Mouse (Mus musculus): ENCODE data around the gene Qrsl1. TPM values are rescaled to one million over a fixed set of nuclear protein-coding genes. Genes with fewer than 3 reads are reported as not detected.

The Qrsl1 gene
- polyA plus RNA-seq, 1 experiment from 2014 or later, result 23.5 TPM

DNA sequence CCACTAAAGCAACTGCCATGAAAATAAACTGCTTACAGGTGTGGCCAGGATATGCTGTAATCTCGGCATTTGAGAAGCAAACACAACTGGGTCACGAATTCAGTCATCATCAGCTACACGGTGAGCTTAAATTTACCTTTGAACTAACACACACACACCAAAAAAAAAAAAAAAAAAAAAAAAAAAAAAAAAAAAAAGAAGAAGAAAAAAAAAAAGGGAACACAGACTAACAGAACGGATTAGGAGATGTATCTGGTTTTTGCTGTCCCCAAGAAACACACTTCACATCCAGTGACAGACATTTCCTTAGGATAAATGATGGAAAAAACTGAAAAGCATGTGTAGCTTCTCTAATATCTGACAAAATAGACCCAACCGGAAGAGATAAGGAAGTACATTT is 49.6 kb downstream of the Qrsl1 start:
- no peak overlapping the region for H3K4me2 ChIP-seq
- H3K4me3 ChIP-seq, result no peak overlapping the region
- no peak overlapping the region for H3K27ac ChIP-seq
- WGBS, result 90% methylated on average over 5 of the region's 5 CpGs
- H3K4me1 ChIP-seq, result no peaks in the 10 kb centered on the region
- H3K27me3 ChIP-seq (replicated peaks), result no peaks in the 10 kb centered on the region
- H3K9me3 ChIP-seq, result no peaks in the 10 kb centered on the region
- no peak overlapping the region for H3K9ac ChIP-seq
- no peaks in the 10 kb centered on the region for H3K36me3 ChIP-seq (replicated peaks)
- ATAC-seq (replicated peaks), result no peak

GRCm38 (mm10) chr10:43849478-43849877 is 52.1 kb downstream of the Qrsl1 start:
- Histone ChIP-seq H3K36me3 (replicated peaks) (no peaks in the 10 kb centered on the region), H3K9ac (no peak overlapping the region), H3K4me1 (no peaks in the 10 kb centered on the region), H3K27ac (no peak overlapping the region), H3K4me3 (no peak overlapping the region), H3K4me2 (no peak overlapping the region), H3K27me3 (replicated peaks) (no peaks in the 10 kb centered on the region), H3K9me3 (no peaks in the 10 kb centered on the region)
- 85% methylated on average over 3 of the region's 3 CpGs for WGBS
- no peak for ATAC-seq (replicated peaks)

- H3K36me3 ChIP-seq (replicated peaks), result no peaks in the 10 kb centered on the region
- H3K27me3 ChIP-seq (replicated peaks), result no peaks in the 10 kb centered on the region
- H3K4me1 ChIP-seq, result no peaks in the 10 kb centered on the region
- WGBS, result 68% methylated on average over 2 of the region's 2 CpGs
- H3K4me3 ChIP-seq, result no peak overlapping the region
- no peak overlapping the region for H3K9ac ChIP-seq
- no peak overlapping the region for H3K27ac ChIP-seq
- H3K4me2 ChIP-seq, result no peak overlapping the region
- no peak for ATAC-seq (replicated peaks)
- no peaks in the 10 kb centered on the region for H3K9me3 ChIP-seq
Measured at GRCm38 (mm10) chr10:43846141-43846622, 55.4 kb downstream of the Qrsl1 start.

- 45% methylated on average over 3 of the region's 3 CpGs for WGBS
- H3K4me2 ChIP-seq, result no peak overlapping the region
- no peak overlapping the region for H3K27ac ChIP-seq
- no peaks in the 10 kb centered on the region for H3K9me3 ChIP-seq
- no peaks in the 10 kb centered on the region for H3K4me1 ChIP-seq
- H3K9ac ChIP-seq, result no peak overlapping the region
- ATAC-seq (replicated peaks), result no peak
- H3K36me3 ChIP-seq (replicated peaks), result no peaks in the 10 kb centered on the region
- no peaks in the 10 kb centered on the region for H3K27me3 ChIP-seq (replicated peaks)
- H3K4me3 ChIP-seq, result no peak overlapping the region
Measured at GRCm38 (mm10) chr10:43845442-43845841, 56.1 kb downstream of the Qrsl1 start.

DNA sequence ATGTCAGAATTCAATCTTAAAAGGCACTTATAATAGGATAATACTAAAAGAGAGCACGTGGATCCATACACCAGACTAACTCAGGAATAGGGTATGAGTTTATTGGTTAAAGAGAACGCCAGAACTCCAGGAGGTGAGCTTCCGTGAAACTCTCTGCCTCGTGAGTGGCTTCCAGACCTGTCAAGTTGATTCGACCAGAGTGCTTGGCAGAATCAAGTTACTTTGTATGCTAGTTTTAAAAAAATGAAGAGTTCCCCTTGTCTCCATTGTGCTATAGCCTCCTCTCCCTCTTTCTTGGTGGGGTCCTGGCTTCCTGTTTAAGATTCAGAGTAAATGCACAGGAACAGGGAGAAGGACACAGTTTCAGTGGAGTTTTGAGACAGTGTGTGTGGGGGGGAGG is 60.1 kb downstream of the Qrsl1 start:
- Histone ChIP-seq H3K27me3 (replicated peaks) (no peaks in the 10 kb centered on the region), H3K4me3 (no peak overlapping the region), H3K9ac (no peak overlapping the region), H3K36me3 (replicated peaks) (no peaks in the 10 kb centered on the region), H3K4me2 (no peak overlapping the region), H3K9me3 (no peaks in the 10 kb centered on the region), H3K27ac (no peak overlapping the region), H3K4me1 (no peaks in the 10 kb centered on the region)
- WGBS, result 82% methylated on average over 5 of the region's 5 CpGs
- no peak for ATAC-seq (replicated peaks)

DNA sequence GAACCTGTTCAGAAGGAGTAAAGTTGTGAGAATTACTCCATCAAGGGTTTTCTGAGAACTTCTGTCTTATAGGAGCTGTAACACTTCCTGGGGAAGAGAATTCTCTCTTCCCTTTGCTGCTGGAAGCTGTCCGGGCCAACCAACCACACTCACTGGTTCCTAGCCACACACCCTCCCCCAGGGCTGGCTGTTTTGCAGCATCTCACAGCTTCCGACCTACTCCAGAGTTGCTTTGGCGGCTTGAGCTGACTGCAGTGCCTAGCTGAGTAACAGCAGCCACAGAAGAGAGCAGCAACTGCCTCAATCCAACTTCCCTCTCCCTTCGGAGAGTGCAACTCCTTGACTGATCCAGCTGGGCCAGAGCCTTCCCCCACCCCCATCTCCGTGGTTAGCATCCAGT is 68.7 kb downstream of the Qrsl1 start:
- no peak for ATAC-seq (replicated peaks)
- H3K36me3 ChIP-seq (replicated peaks), result no peaks in the 10 kb centered on the region
- peaks cover 5% of the 10 kb centered on the region; the same call in 1 of the 2 replicates for H3K4me1 ChIP-seq
- 40% methylated on average over 5 of the region's 5 CpGs for WGBS
- no peak overlapping the region for H3K27ac ChIP-seq
- no peak overlapping the region for H3K4me2 ChIP-seq
- no peaks in the 10 kb centered on the region for H3K27me3 ChIP-seq (replicated peaks)
- no peak overlapping the region for H3K9ac ChIP-seq
- no peak overlapping the region for H3K4me3 ChIP-seq
- no peaks in the 10 kb centered on the region for H3K9me3 ChIP-seq

GRCm38 (mm10) chr10:43830251-43831018 is 71.1 kb downstream of the Qrsl1 start:
- WGBS, result 35% methylated on average over 17 of the region's 17 CpGs
- Histone ChIP-seq H3K9me3 (no peaks in the 10 kb centered on the region), H3K27me3 (replicated peaks) (no peaks in the 10 kb centered on the region), H3K4me1 (peaks cover 5% of the 10 kb centered on the region; the same call in 1 of the 2 replicates), H3K4me3 (no peak overlapping the region), H3K27ac (no peak overlapping the region), H3K9ac (no peak overlapping the region), H3K36me3 (replicated peaks) (no peaks in the 10 kb centered on the region), H3K4me2 (no peak overlapping the region)
- ATAC-seq (replicated peaks), result no peak

GRCm38 (mm10) chr10:43828686-43829015 is 72.9 kb downstream of the Qrsl1 start:
- Histone ChIP-seq H3K9me3 (no peaks in the 10 kb centered on the region), H3K27ac (no peak overlapping the region), H3K36me3 (replicated peaks) (no peaks in the 10 kb centered on the region), H3K4me3 (no peak overlapping the region), H3K4me2 (no peak overlapping the region), H3K9ac (no peak overlapping the region), H3K27me3 (replicated peaks) (no peaks in the 10 kb centered on the region), H3K4me1 (peaks cover 5% of the 10 kb centered on the region; the same call in 1 of the 2 replicates)
- WGBS, result 91% methylated on average over 10 of the region's 10 CpGs
- ATAC-seq (replicated peaks), result no peak

DNA sequence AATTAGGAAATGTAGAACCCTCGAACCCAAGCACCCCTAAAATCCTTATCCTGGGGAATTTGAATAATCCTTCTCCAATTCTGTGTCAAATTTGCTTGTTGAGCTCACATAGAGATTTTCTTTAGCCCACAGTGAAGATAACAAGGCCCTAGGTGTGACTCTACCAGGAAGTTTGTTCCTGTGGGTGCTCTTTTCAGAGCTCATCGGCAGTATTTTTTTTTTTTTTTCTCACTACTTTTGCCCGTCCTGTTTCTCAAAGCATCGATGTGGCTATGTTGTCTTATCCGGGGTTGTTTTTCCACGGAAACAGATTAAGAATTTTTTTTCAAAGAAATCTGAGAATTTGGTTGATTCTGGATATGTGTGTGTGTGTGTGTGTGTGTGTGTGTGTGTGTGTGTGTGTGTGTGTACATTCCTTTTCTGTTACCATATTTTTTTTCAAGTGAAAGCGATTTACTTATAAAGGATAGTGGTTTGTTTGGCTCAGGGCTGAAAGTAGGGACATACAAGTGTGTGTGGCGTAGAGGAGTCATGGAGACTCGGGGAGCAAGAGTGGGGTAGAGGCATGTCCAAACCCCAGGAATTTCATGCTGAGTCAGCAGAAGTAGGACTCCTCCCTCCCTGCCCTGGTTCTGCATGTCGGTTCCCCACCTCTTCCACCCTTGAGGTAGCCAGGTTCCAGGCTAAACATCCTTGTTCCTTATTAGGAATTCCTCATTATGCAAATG is 73.4 kb downstream of the Qrsl1 start:
- Histone ChIP-seq H3K9me3 (no peaks in the 10 kb centered on the region), H3K36me3 (replicated peaks) (no peaks in the 10 kb centered on the region), H3K4me3 (no peak overlapping the region), H3K9ac (no peak overlapping the region), H3K4me2 (no peak overlapping the region), H3K27ac (no peak overlapping the region), H3K4me1 (peaks cover 5% of the 10 kb centered on the region; the same call in 1 of the 2 replicates), H3K27me3 (replicated peaks) (no peaks in the 10 kb centered on the region)
- WGBS, result 96% methylated on average over 10 of the region's 10 CpGs
- no peak for ATAC-seq (replicated peaks)

DNA sequence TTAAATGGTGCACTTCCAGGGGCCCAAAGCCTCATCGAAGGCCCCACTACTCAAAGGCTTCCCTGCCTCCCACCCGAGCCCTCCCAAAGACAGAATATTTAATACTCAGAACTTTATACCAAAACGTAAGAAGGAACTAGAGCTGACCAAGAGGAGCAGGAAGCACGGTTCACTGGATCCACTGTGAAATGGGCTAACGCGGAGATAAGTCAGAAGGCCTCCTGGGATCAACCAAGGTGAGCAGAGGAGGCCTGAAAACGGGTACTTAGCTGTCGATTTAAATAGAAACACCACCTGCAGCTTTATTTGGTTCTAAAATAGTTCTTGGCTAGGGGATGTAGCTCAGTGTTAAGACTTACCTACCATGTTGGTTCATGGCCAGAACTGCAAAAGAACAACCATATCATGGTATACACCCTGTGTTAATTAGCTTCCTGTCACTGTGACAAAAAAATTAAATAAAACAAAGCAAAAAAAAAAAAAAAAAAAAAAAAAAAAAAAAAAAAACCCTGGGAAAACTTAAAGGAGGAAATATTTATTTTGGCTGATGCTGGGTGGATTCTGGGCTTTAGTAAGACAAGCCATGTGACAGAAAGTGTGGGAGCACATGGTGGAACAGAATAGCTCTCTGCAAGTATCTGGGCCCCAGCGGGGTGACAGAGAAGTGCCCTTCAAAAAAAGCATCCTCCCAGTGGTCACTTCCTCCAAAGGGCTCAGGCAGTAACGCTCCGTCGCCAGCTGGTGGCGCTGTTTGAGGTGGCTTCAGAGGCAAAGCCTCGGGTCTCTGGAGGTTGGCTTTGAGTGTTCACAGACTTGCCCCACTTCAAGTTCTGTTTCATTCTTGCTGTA is 74.5 kb downstream of the Qrsl1 start:
- Histone ChIP-seq H3K4me3 (no peak overlapping the region), H3K36me3 (replicated peaks) (no peaks in the 10 kb centered on the region), H3K4me1 (peaks cover 5% of the 10 kb centered on the region; the same call in 1 of the 2 replicates), H3K9me3 (no peaks in the 10 kb centered on the region), H3K27ac (no peak overlapping the region), H3K4me2 (no peak overlapping the region), H3K27me3 (replicated peaks) (no peaks in the 10 kb centered on the region), H3K9ac (no peak overlapping the region)
- 83% methylated on average over 14 of the region's 14 CpGs for WGBS
- ATAC-seq (replicated peaks), result no peak

DNA sequence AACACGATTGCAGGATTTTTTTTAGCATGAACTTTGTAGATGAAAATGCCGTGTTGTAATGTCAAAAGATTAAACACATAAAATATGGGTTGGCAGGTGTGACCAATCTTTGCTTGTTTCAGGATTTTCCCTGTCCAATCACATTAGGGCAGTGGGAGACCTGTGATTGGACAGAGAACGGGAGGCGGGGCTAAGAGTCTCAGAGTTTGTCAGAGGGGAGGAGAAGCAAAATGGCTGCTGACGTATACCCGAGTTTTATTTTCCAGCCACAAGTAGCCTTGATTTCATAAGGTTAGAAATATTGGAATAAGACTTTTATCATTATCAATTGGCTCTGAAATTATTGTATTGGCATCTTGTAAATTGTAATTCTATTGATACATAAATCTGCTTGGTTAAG is 75.8 kb downstream of the Qrsl1 start:
- Histone ChIP-seq H3K27me3 (replicated peaks) (no peaks in the 10 kb centered on the region), H3K4me2 (no peak overlapping the region), H3K9ac (no peak overlapping the region), H3K36me3 (replicated peaks) (no peaks in the 10 kb centered on the region), H3K4me1 (peaks cover 5% of the 10 kb centered on the region; the same call in 1 of the 2 replicates), H3K9me3 (no peaks in the 10 kb centered on the region), H3K27ac (no peak overlapping the region), H3K4me3 (no peak overlapping the region)
- ATAC-seq (replicated peaks), result no peak
- WGBS, result 95% methylated on average over 6 of the region's 6 CpGs

DNA sequence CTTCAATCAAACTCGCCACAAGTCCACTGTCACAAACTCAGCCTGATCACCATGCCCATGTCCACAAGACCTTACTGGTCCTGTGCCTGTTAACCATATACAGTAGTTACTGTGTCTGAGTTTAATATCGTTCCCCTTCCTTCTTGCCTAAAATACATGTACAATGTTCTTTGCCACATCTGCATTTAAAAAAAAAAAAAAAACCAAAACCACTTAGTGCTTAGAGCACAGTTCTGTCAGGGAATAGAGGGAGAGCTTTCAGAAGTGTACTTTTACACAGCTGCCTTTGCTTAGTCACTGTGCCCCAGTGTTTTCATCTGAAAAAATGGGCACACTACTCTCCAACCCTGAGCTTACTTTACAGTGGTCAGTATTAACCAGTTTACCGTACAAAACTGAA is 76.8 kb downstream of the Qrsl1 start:
- Histone ChIP-seq H3K4me1 (no peaks in the 10 kb centered on the region), H3K9ac (no peak overlapping the region), H3K36me3 (replicated peaks) (no peaks in the 10 kb centered on the region), H3K9me3 (no peaks in the 10 kb centered on the region), H3K4me3 (no peak overlapping the region), H3K27me3 (replicated peaks) (no peaks in the 10 kb centered on the region), H3K27ac (no peak overlapping the region), H3K4me2 (no peak overlapping the region)
- ATAC-seq (replicated peaks), result no peak
- WGBS, result 91% methylated on average over 3 of the region's 3 CpGs

Measured in midbrain, embryonic 15.5 days (tissue).